ENCODE assay signal across 8 mouse cellular contexts in the genomic region with DNA sequence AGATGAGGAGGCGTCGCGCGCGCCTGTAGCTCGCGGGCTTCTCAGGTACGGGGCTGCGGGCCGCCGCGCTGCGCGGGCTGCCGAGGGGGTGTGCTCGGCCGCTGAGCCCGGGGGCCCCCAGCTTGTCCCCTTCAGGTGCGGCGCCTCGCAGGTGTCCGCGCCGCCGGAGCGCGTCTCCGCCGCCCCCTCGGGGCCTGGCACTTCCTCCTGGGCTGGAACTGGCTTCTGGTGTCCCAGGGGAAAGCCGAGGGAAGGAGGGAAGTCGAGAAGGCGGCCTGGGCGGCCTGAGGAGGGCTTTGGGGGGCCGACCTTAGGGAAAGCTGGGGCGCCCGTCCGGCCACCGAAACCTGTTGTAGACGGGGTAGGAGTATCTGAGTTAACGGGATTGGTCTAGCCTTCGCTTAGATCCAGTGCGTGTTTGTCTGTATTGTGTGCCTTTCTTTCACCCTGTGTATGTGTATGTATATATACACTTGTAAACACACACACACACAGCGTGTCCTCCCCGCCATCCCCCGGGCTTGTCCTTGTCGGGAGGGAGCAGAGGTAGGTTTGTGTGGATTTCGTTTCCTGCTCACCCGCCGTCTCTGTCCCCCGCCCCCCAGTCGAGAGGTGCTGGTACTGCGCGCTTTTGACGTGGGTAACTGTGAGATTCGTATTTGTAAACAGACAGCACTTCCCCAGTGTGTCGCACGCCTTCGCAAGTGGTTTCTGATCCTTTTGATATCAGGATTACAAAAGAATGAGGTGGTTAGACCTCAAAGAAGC. TPM values are rescaled to one million over a fixed set of nuclear protein-coding genes. Genes with fewer than 3 reads are reported as not detected.
DNase-seq lines count a peak whose midpoint lies in the region; ATAC-seq and TF ChIP-seq lines count a peak whose summit lies in the region.

No protein-coding gene starts in this region.

- peak; percentile 85 for ATAC-seq in inflammation-experienced regulatory T-cells, adult 6 months
- ATAC-seq in megakaryocyte progenitor cell, adult 5-6 weeks (replicated peaks; ENCODE audit: poor library complexity), result peak; percentile 73

- H3K4me1 ChIP-seq in cortical plate, adult 2 months (ENCODE audit: control insufficient read depth, insufficient read depth, low read length), result peaks cover 2% of the 10 kb centered on the region; the same call in 1 of the 2 replicates

- DNase-seq in adrenal gland, adult (ENCODE audit: inconsistent age in 2 of 2, low spot score in 1 of 2), result peak; percentile 63 to 89
- peak; percentile 44 for DNase-seq in gastrocnemius, postnatal 10 days
- DNase-seq in left cerebral cortex, postnatal 10 days (ENCODE audit: extremely low spot score in 1 of 2, low spot score in 2 of 2), result peak; percentile 20 to 76
- DNase-seq in right cerebral cortex, postnatal 14 days, result peak; percentile 44
- peak; percentile 35 to 60 for DNase-seq in urinary bladder, postnatal 4 days (ENCODE audit: low spot score in 2 of 2)

- peak overlapping the region; percentile 65 for H3K4me3 ChIP-seq in cortical plate, adult 2 months (ENCODE audit: insufficient read depth, low read length)

- H3K27ac ChIP-seq in cortical plate, adult 2 months (ENCODE audit: insufficient read depth, low read length), result peak overlapping the region; percentile 87

- TF ChIP-seq POLR2A in cortical plate, adult 2 months (IDR thresholded peaks at IDR 0.05; ENCODE audit: extremely low read depth, insufficient read depth, low read length), result 0 out of 2 replicates have a peak, but pooled peaks have one; percentile 19

- TF ChIP-seq CTCF in cortical plate, adult 2 months (IDR thresholded peaks at IDR 0.05; ENCODE audit: extremely low read depth, insufficient read depth, low read length), result no peak

- intact Hi-C loops in left cerebral cortex, postnatal 10 days (cut with DNase I), result loop anchor here (5.0 kb wide), 1 partner anchor 123 kb away; no protein-coding TSS in a partner anchor

RNA-seq across cellular contexts. Expression of a gene that starts 1.1 kb away (rescaled TPM):
- 62.3 and 65.6 TPM in 2 replicates for polyA plus RNA-seq in cortical plate, adult 2 months (2012; rRNA removed)
- 10 to 100 TPM; 21.9 to 28.8 TPM for total RNA-seq in gastrocnemius, postnatal 10 days (2021)
- polyA plus RNA-seq in inflammation-experienced regulatory T-cells, adult 6 months (2017; shearing (Covaris generic)), result 10 to 100 TPM; 38.3 to 97.4 (median 89.2) TPM
- 10 to 100 TPM; 41.5 to 42.0 TPM for total RNA-seq in left cerebral cortex, postnatal 10 days (2021)
- total RNA-seq in megakaryocyte progenitor cell, adult 5-6 weeks (2015), result 69.5 and 88.5 TPM in 2 replicates
- total RNA-seq in megakaryocyte progenitor cell, adult 5-6 weeks (2017), result 29.4 and 45.8 TPM in 2 replicates

RNA-seq across cellular contexts. Expression of a gene that starts 53.6 kb away (rescaled TPM):
- 7.5 and 7.8 TPM in 2 replicates for polyA plus RNA-seq in cortical plate, adult 2 months (2012; rRNA removed)
- total RNA-seq in gastrocnemius, postnatal 10 days (2021), result 10 to 100 TPM; 20.7 to 29.0 TPM
- 1 to 10 TPM in 2 of 3 experiments, under 1 TPM in 1; 0.83 to 3.8 (median 2.5) TPM for polyA plus RNA-seq in inflammation-experienced regulatory T-cells, adult 6 months (2017; shearing (Covaris generic))
- total RNA-seq in left cerebral cortex, postnatal 10 days (2021), result 10 to 100 TPM in 1 of 2 experiments, 1 to 10 TPM in 1; 9.9 to 14.9 TPM
- 0.46 and 0.79 TPM in 2 replicates for total RNA-seq in megakaryocyte progenitor cell, adult 5-6 weeks (2015)
- 0.50 and 0.95 TPM in 2 replicates for total RNA-seq in megakaryocyte progenitor cell, adult 5-6 weeks (2017)

Comparison
In these comparisons a context has a peak if more than half of its experiments do, and no peak if none do; other contexts are left out.
1. Peak in every context shown above with its lines: DNase-seq, ATAC-seq, H3K4me3 ChIP-seq and H3K27ac ChIP-seq.
2. RNA of a gene that starts 53.6 kb away (total RNA-seq): 20.7 to 29.0 TPM in gastrocnemius, postnatal 10 days and 9.9 to 14.9 TPM in left cerebral cortex, postnatal 10 days; 0.46 to 0.95 TPM in megakaryocyte progenitor cell, adult 5-6 weeks; every median in the first group is over 4 times any median in the second.